Mouse (Mus musculus) myocyte (in vitro differentiated cells): Measurements from ENCODE around the gene Slc15a1. TPM values are rescaled to one million over a fixed set of nuclear protein-coding genes. Genes with fewer than 3 reads are reported as not detected.

Experiments
- H3K27me3 ChIP-seq: one replicate; pipeline ENCODE4 v1.6.1; 2011; ENCODE audit not compliant: control insufficient read depth, insufficient read depth, insufficient read length
- H3K36me3 ChIP-seq: one replicate; pipeline ENCODE4 v1.6.1; 2011; ENCODE audit not compliant: control insufficient read depth, insufficient read depth
- H3K4me2 ChIP-seq: one replicate; pipeline ENCODE4 v1.6.1; 2011; ENCODE audit warnings: low read depth, control low read depth
- H3K4me3 ChIP-seq: one replicate; pipeline ENCODE4 v1.5.1; 2011; ENCODE audit warnings: mild to moderate bottlenecking, control low read depth, moderate library complexity
- H3K79me2 ChIP-seq: one replicate; pipeline ENCODE4 v1.6.1; 2011; ENCODE audit not compliant: control insufficient read depth, insufficient read depth
- H3ac ChIP-seq: one replicate; pipeline ENCODE4 v1.6.1; 2011; ENCODE audit not compliant: control insufficient read depth, insufficient read length
- CEBPB ChIP-seq: IDR thresholded peaks from 2 replicates; pipeline ENCODE4 v1.6.1; 2011; ENCODE audit warnings: mild to moderate bottlenecking, moderate library complexity; ENCODE audit not compliant: poor library complexity, insufficient read depth, severe bottlenecking
- E2F4 ChIP-seq: IDR thresholded peaks from one replicate; pipeline ENCODE4 v1.6.1; 2011; ENCODE audit warnings: mild to moderate bottlenecking, control low read depth, moderate library complexity; ENCODE audit not compliant: insufficient read depth
- MAX ChIP-seq: IDR thresholded peaks from one replicate; pipeline ENCODE4 v1.6.1; 2011; ENCODE audit warnings: low read depth, mild to moderate bottlenecking, control low read depth
- MYOD1 ChIP-seq, 3 experiments: IDR thresholded peaks; one replicate each; pipeline ENCODE4 v1.6.1; 2011; ENCODE audit warnings: control low read depth in 2 of 3, low read depth in 2 of 3, mild to moderate bottlenecking in 2 of 3, moderate library complexity in 1 of 3; ENCODE audit not compliant: insufficient read length in 2 of 3, control insufficient read depth in 1 of 3
- MYOG ChIP-seq, 3 experiments: IDR thresholded peaks; one replicate each; pipeline ENCODE4 v1.6.1; 2011; ENCODE audit warnings: control low read depth in 2 of 3, low read depth in 2 of 3, mild to moderate bottlenecking in 2 of 3; ENCODE audit not compliant: insufficient read length in 2 of 3, control insufficient read depth in 1 of 3, insufficient read depth in 1 of 3
- POLR2A ChIP-seq: IDR thresholded peaks from one replicate; pipeline ENCODE4 v1.6.1; 2011; ENCODE audit warnings: low read depth, mild to moderate bottlenecking, control low read depth, moderate library complexity; ENCODE audit not compliant: insufficient read length
- POLR2AphosphoS2 ChIP-seq: IDR thresholded peaks from one replicate; pipeline ENCODE4 v1.6.1; 2011; ENCODE audit warnings: low read depth, control low read depth; ENCODE audit not compliant: insufficient read length
- REST ChIP-seq: IDR thresholded peaks from one replicate; pipeline ENCODE4 v1.6.1; 2011; ENCODE audit warnings: mild to moderate bottlenecking, control low read depth, moderate library complexity; ENCODE audit not compliant: insufficient read depth, insufficient read length
- SRF ChIP-seq: IDR thresholded peaks from one replicate; pipeline ENCODE4 v1.6.1; 2011; ENCODE audit warnings: low read depth; ENCODE audit not compliant: control insufficient read depth, insufficient read length
- TCF12 ChIP-seq: IDR thresholded peaks from one replicate; pipeline ENCODE4 v1.6.1; 2011; ENCODE audit warnings: mild to moderate bottlenecking, control low read depth; ENCODE audit not compliant: poor library complexity, insufficient read depth, severe bottlenecking
- TCF3 ChIP-seq: IDR thresholded peaks from one replicate; pipeline ENCODE4 v1.6.1; 2011; ENCODE audit warnings: low read depth, control low read depth; ENCODE audit not compliant: insufficient read length
- USF1 ChIP-seq: IDR thresholded peaks from one replicate; pipeline ENCODE4 v1.6.1; 2011; ENCODE audit warnings: low read depth, mild to moderate bottlenecking, control low read depth, moderate library complexity
- polyA plus RNA-seq: library from polyadenylated mRNA; unstranded; fragments of >200 nt; fragmentation: generic; extraction: Trizol; gene quantifications from one replicate; pipeline ENCODE4 v1.2.1, GENCODE M21; 2012; ENCODE audit warnings: missing spikeins

Slc15a1 gene
- polyA plus RNA-seq, 1 experiment = not detected

- no peaks in the 10 kb centered on the region for H3K36me3 ChIP-seq
- no peak for TF ChIP-seq CEBPB
- no peak for TF ChIP-seq USF1
- TF ChIP-seq POLR2AphosphoS2 = no peak
- no peak for TF ChIP-seq E2F4
- TF ChIP-seq TCF3 = no peak
- no peak for TF ChIP-seq TCF12
- no peak for TF ChIP-seq POLR2A
- H3K4me3 ChIP-seq = no peak overlapping the region
- H3K79me2 ChIP-seq = no peaks in the 10 kb centered on the region
- H3K4me2 ChIP-seq = no peak overlapping the region
- no peaks in the 10 kb centered on the region for H3K27me3 ChIP-seq
- H3ac ChIP-seq = no peak overlapping the region
These were observed 58.1 kb downstream of the Slc15a1 start for GRCm38 (mm10) chr14:121446951-121447350.

DNA sequence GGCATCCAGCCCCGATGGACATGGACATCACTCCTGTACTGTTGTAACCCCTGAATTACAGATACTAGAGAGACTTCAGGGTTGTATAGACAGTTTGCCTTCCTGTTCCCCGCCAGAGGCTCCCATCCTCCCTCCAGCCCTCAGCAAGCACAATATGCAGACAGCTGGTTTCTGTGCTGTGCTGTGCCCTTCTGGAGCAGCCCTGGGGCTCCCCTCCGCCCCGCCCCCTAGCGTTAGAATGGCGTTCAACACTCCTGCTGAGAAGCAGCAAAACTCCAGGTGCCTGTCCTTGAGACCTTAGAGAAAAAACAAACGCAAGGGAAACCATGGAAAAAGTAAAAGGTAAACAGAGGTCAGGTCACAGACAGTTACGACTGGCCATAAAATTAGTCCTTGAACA is 59.9 kb downstream of the Slc15a1 start:
- TF ChIP-seq E2F4 (no peak), MYOD1 (IDR thresholded peaks at IDR 0.05; ENCODE audit: control insufficient read depth in 1 of 3, insufficient read length in 2 of 3, low read depth in 2 of 3) (peak in 1 of 3 experiments; percentile 41), MYOG (IDR thresholded peaks at IDR 0.05; ENCODE audit: control insufficient read depth in 1 of 3, insufficient read depth in 1 of 3, insufficient read length in 2 of 3, low read depth in 2 of 3) (peak in 2 of 3 experiments; percentile 16 to 61)
- Histone ChIP-seq H3K4me2 (no peak overlapping the region), H3K27me3 (no peaks in the 10 kb centered on the region), H3ac (no peak overlapping the region), H3K36me3 (no peaks in the 10 kb centered on the region), H3K4me3 (no peak overlapping the region), H3K79me2 (no peaks in the 10 kb centered on the region)

- Histone ChIP-seq H3K79me2 (no peaks in the 10 kb centered on the region), H3K4me3 (no peak overlapping the region), H3ac (no peak overlapping the region), H3K4me2 (no peak overlapping the region), H3K27me3 (no peaks in the 10 kb centered on the region), H3K36me3 (no peaks in the 10 kb centered on the region)
- no peak for TF ChIP-seq REST
- TF ChIP-seq MAX = no peak
- TF ChIP-seq SRF = no peak
- TF ChIP-seq E2F4 = no peak
- no peak for TF ChIP-seq CEBPB
- no peak for TF ChIP-seq POLR2AphosphoS2
- no peak for TF ChIP-seq POLR2A
- TF ChIP-seq USF1 = no peak
- TF ChIP-seq MYOG (IDR thresholded peaks at IDR 0.05; ENCODE audit: control insufficient read depth in 1 of 3, insufficient read depth in 1 of 3, insufficient read length in 2 of 3, low read depth in 2 of 3) = no peak
- TF ChIP-seq TCF3 = no peak
- no peak for TF ChIP-seq MYOD1 (IDR thresholded peaks at IDR 0.05; ENCODE audit: control insufficient read depth in 1 of 3, insufficient read length in 2 of 3, low read depth in 2 of 3)
- TF ChIP-seq TCF12 = no peak
These were observed 64.2 kb downstream of the Slc15a1 start for GRCm38 (mm10) chr14:121440807-121441206.

- no peak overlapping the region for H3K4me3 ChIP-seq
- H3K36me3 ChIP-seq = no peaks in the 10 kb centered on the region
- TF ChIP-seq REST (no peak), TCF12 (peak; percentile 68), MYOD1 (IDR thresholded peaks at IDR 0.05; ENCODE audit: control insufficient read depth in 1 of 3, insufficient read length in 2 of 3, low read depth in 2 of 3) (peak in 1 of 3 experiments; percentile 49), MYOG (IDR thresholded peaks at IDR 0.05; ENCODE audit: control insufficient read depth in 1 of 3, insufficient read depth in 1 of 3, insufficient read length in 2 of 3, low read depth in 2 of 3) (peak in 1 of 3 experiments; percentile 54), TCF3 (peak; percentile 31)
These were observed 68.0 kb downstream of the Slc15a1 start for GRCm38 (mm10) chr14:121437026-121437425.

DNA sequence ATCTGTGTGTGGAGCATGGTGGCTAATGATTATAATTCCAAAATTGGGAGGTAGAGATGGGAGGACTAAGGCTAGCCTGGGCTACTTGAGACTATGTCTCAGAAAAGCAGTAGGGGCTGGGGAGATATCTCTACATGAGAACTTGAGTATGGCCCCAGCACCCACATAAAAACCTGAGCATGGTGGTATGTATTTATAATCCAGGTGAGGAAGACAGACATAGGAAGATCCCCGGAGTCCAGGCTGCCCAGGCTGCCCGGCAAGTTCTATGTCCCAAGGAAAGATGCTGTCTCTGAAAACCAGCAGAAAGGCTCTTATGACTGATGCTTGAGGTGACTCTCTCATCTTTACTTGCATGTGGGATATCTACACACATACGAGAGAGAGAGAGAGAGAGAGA is 68.6 kb downstream of the Slc15a1 start:
- Histone ChIP-seq H3K36me3 (no peaks in the 10 kb centered on the region), H3ac (no peak overlapping the region), H3K4me3 (no peak overlapping the region), H3K4me2 (peak overlapping the region; percentile 75), H3K27me3 (no peaks in the 10 kb centered on the region), H3K79me2 (no peaks in the 10 kb centered on the region)
- TF ChIP-seq MYOD1 (IDR thresholded peaks at IDR 0.05; ENCODE audit: control insufficient read depth in 1 of 3, insufficient read length in 2 of 3, low read depth in 2 of 3) (no peak), POLR2AphosphoS2 (no peak), REST (no peak), CEBPB (no peak), SRF (no peak), TCF12 (no peak), E2F4 (no peak), POLR2A (no peak), MAX (no peak), TCF3 (no peak), USF1 (no peak), MYOG (IDR thresholded peaks at IDR 0.05; ENCODE audit: control insufficient read depth in 1 of 3, insufficient read depth in 1 of 3, insufficient read length in 2 of 3, low read depth in 2 of 3) (no peak)

More at GRCm38 (mm10) chr14:121437026-121437425, 68.0 kb downstream of the Slc15a1 start:
- no peaks in the 10 kb centered on the region for H3K79me2 ChIP-seq
- no peaks in the 10 kb centered on the region for H3K27me3 ChIP-seq
- no peak overlapping the region for H3ac ChIP-seq
- H3K4me2 ChIP-seq = peak overlapping the region; percentile 75
